Mouse (Mus musculus): ENCODE data around the gene 2700097O09Rik. TPM values are rescaled to one million over a fixed set of nuclear protein-coding genes. Genes with fewer than 3 reads are reported as not detected.
"Not testable (repeated sequence)": the region's sequence is repeated elsewhere in the genome, so short reads cannot be mapped to it uniquely, and the experiment has no call there.

Gene 2700097O09Rik
- polyA plus RNA-seq, 1 experiment from 2014 or later, result 40.1 TPM

DNA sequence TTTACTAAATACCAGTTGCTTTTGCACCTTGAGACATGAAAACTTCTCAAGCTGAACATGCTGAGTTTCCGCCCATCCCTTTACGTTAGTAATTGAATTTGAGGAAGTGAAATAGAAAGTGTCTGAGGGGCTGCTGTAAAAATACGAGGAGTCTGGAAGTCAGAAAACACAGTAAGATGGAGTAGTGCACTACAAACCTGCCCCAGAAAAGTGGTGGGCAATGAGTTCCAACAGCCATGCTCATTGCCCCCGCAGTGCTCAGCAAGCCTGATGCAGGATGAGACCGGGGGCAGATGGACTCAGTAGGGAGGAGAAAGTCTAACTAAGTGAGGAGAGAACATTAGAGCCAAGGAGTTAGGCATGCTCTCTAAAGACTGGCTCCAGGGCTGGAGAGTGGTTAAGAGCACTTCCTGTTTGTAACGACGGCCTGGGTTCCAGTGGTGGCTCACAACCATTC is 60.5 kb downstream of the 2700097O09Rik start:
- Histone ChIP-seq H3K4me3 (replicated peaks) (no peak overlapping the region), H3K4me2 (no peak overlapping the region), H3K36me3 (no peaks in the 10 kb centered on the region), H3K27ac (no peak overlapping the region), H3K27me3 (no peaks in the 10 kb centered on the region), H3K9me3 (replicated peaks) (no peaks in the 10 kb centered on the region), H3K4me1 (0 out of 2 replicates have a peak, but pooled peaks cover 6% of the 10 kb centered on the region), H3K9ac (no peak overlapping the region)
- 79% methylated on average over 7 of the region's 7 CpGs for WGBS
- no peak for ATAC-seq (replicated peaks; ENCODE audit: low FRiP score)

DNA sequence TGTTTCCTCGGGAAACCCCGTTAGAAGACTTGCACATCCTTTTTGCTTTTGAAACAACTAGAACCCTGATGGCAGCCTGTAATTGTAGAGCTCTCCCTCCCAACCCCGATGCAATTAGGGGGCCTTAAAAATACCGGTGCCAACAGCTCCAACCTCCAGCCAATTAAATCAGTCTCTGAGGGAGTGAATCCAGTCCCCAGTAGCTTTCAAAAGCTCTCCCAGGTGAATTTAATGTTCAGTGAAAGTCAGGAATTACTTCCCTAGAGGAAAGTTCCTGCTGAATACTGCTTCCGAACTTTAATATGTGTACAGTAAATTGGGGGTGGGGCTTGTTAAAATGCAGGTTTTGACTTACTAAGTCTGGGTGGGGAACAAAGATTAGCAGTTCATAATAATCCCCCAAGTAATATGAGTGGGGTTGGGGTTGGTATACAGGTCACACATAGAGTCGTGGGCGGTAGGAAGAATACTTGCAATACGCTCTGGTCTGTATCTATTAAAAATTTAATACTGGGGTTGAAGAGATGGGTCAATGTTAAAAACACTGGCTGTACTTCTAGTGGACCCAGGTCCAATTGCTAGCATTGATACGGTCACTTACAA is 62.7 kb downstream of the 2700097O09Rik start:
- Histone ChIP-seq H3K27me3 (no peaks in the 10 kb centered on the region), H3K4me3 (replicated peaks) (no peak overlapping the region), H3K27ac (no peak overlapping the region), H3K36me3 (no peaks in the 10 kb centered on the region), H3K9me3 (replicated peaks) (no peaks in the 10 kb centered on the region), H3K4me1 (0 out of 2 replicates have a peak, but pooled peaks cover 6% of the 10 kb centered on the region), H3K4me2 (no peak overlapping the region), H3K9ac (no peak overlapping the region)
- 41% methylated on average over 9 of the region's 9 CpGs for WGBS
- ATAC-seq (replicated peaks; ENCODE audit: low FRiP score), result no peak

DNA sequence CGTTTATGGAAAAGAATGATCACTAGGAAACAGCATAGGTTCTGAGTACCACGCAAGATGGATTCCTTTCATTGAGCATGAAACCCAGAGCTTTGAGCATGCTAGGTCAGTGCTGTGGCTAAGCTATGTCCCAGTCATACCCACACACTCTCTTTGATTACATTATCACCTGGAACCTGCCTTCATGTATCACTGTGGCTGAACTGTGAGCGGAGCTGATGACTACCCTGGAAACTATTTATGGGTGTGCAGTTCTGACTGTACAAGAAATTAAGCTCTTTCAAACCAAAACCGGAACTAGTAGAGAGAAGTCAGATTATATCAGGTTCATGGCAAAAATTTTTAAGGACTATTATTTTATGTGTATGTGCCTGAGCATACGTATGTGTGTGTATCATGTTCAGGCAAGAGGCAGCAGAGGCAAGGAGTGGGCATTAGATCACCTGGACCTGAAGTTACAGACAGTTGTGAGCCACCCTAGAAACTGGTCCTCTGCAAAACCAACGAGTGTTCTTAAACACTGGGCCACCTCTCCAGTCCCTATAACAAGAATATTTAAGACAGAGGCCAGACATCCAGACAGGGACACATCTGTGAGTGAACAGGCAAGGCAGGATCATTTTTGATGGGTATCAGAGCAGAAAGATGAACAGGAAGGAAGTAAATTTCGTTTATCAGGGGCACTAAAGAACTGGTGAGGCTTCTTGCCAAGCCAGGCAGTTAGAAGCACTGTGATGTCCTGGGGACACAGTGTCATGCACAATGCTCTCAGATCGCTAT is 63.4 kb downstream of the 2700097O09Rik start:
- Histone ChIP-seq H3K36me3 (no peaks in the 10 kb centered on the region), H3K9me3 (replicated peaks) (no peaks in the 10 kb centered on the region), H3K27me3 (no peaks in the 10 kb centered on the region), H3K27ac (no peak overlapping the region), H3K9ac (no peak overlapping the region), H3K4me2 (no peak overlapping the region), H3K4me1 (0 out of 2 replicates have a peak, but pooled peaks cover 6% of the 10 kb centered on the region), H3K4me3 (replicated peaks) (no peak overlapping the region)
- ATAC-seq (replicated peaks; ENCODE audit: low FRiP score), result no peak
- 63% methylated on average over 8 of the region's 8 CpGs for WGBS

DNA sequence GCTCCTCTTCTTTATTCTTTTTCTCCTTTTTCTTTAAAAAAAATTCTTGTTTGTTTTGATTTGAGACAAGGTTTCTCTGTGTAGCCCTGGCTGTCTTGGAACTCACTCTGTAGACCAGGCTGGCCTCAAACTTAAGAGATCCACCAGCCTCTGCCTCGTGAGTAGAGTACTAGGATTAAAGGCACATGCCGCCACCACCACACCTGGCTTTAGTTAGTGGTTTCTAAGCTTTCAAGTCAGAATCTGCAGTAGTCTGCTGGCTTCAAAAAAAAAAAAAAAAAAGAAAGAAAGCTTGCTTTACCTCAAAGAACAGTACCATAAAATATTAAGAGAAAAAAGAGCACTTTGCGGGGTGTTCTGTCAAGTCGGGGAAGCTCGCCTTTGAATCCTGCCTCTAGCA is 64.5 kb downstream of the 2700097O09Rik start:
- Histone ChIP-seq H3K27ac (no peak overlapping the region), H3K4me3 (replicated peaks) (no peak overlapping the region), H3K36me3 (no peaks in the 10 kb centered on the region), H3K9ac (no peak overlapping the region), H3K4me2 (no peak overlapping the region), H3K9me3 (replicated peaks) (no peaks in the 10 kb centered on the region), H3K27me3 (no peaks in the 10 kb centered on the region), H3K4me1 (0 out of 2 replicates have a peak, but pooled peaks cover 6% of the 10 kb centered on the region)
- WGBS, result 86% methylated on average over 5 of the region's 5 CpGs
- no peak for ATAC-seq (replicated peaks; ENCODE audit: low FRiP score)

DNA sequence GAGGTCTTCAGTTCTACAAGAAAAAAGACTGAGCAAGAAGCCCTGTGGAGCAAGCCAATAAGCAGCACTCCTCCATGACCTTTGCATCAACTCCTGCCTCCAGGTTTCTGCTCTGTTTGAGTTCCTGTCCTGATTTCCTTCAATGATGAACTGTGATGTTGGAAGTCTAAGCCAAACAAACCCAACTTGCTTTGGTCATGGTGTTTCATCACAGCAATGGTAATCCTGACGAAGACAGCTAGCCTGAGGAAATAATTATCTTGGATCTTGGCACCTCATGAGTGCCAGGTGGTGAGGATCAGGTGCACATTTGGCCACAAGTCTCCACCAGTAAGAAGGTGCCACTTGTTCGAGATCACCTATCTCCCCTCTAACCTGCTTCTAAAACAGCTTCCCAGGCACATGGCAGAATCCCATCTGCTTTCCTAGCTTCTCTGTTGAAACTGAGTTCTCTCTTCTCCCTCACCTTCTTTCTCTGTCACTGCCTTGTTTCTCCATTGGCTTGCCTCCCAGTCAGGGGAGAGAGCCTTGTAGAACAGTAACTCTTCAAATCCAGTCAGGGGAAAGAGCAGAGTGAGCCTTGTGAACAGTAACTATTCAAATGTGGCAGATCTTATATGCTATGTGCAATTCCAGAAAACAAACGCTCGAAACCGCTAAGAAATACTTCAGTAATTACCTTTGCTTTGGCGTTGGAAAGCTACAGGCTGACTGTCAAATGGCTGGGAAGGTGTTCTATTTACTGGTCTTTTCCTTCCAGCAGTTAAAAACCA is 66.1 kb downstream of the 2700097O09Rik start, which contains the start of gene Baz1a:
TSS of gene Baz1a (minus strand) at position 723 of the 773 bp plus-strand sequence.
- H3K9ac ChIP-seq, result no peak within 1 kb of the TSS
- 84% methylated on average over 6 of the region's 6 CpGs for WGBS

DNA sequence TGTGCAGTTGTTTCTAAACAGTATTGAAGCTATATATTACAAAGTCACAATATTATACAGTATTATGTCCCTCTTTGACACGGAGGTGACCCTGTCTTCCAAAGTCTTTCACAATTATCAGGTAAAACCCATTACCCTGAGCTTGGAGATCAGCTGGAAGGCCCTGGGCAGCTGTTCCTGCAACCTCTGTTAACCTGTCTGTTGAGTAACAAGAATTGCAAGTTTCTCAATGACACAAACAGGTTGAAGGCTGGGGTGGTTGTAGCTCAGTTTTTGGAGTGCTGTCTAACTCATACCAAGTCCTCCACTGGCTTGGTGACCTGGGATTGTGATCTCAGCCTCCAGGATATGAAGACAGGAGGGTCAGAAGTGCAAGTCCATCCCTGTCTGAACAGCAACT is 66.9 kb downstream of the 2700097O09Rik start:
- Histone ChIP-seq H3K9ac (no peak overlapping the region), H3K27ac (no peak overlapping the region), H3K36me3 (no peaks in the 10 kb centered on the region), H3K4me3 (replicated peaks) (no peak overlapping the region), H3K4me1 (0 out of 2 replicates have a peak, but pooled peaks cover 6% of the 10 kb centered on the region), H3K4me2 (no peak overlapping the region), H3K9me3 (replicated peaks) (no peaks in the 10 kb centered on the region), H3K27me3 (no peaks in the 10 kb centered on the region)
- 83% methylated on average over 1 of the region's 1 CpGs for WGBS
- ATAC-seq (replicated peaks; ENCODE audit: low FRiP score), result no peak

More for the DNA sequence above, 66.1 kb downstream of the 2700097O09Rik start, which contains the start of gene Baz1a:
- Histone ChIP-seq H3K4me3 (replicated peaks) (no peak within 1 kb of the TSS), H3K27me3 (no peaks in the 10 kb centered on the region), H3K36me3 (no peaks in the 10 kb centered on the region), H3K27ac (no peak within 1 kb of the TSS), H3K4me2 (no peak within 1 kb of the TSS), H3K4me1 (0 out of 2 replicates have a peak, but pooled peaks cover 6% of the 10 kb centered on the region), H3K9me3 (replicated peaks) (no peaks in the 10 kb centered on the region)
- ATAC-seq (replicated peaks; ENCODE audit: low FRiP score), result no peak

DNA sequence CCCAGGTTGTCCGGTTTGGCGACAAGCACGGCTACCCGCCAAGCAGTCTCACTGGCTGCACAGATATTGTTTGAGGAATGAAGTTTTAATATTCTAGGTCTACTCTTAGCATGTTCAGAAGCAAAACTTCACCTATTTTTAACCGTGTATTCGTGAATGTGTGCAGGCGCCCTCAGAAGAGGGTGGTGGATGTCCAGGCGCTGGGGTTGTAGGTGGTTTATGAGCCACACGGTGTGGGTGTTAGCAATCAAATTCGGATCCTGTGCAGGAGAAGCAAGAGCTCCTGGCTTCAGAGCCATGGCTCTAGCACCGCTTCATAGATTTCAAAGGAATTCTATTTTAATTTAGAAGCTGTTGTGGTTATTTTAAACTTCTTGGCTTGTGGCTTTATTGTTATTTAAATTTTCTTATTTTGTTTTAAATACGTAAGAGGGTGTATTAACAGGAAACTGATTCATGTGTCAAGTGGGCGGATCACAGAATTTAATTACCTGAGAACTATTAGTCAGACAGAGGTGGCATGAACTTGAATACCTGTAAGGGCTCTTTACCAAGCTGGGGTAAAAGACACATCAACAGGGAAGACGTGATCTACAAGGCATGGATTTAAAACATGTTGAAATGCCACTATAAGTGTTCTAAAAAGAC is 72.4 kb downstream of the 2700097O09Rik start:
- H3K9me3 ChIP-seq (replicated peaks), result peaks cover 3% of the 10 kb centered on the region; the same call in 1 of the 2 replicates
- H3K36me3 ChIP-seq, result no peaks in the 10 kb centered on the region
- 0 out of 2 replicates have a peak, but pooled peaks cover 3% of the 10 kb centered on the region for H3K4me1 ChIP-seq
- no peak overlapping the region for H3K27ac ChIP-seq
- WGBS, result 46% methylated on average over 14 of the region's 14 CpGs
- no peak for ATAC-seq (replicated peaks; ENCODE audit: low FRiP score)
- H3K4me2 ChIP-seq, result peak overlapping the region; percentile 32
- H3K9ac ChIP-seq, result no peak overlapping the region
- H3K4me3 ChIP-seq (replicated peaks), result no peak overlapping the region
- no peaks in the 10 kb centered on the region for H3K27me3 ChIP-seq

DNA sequence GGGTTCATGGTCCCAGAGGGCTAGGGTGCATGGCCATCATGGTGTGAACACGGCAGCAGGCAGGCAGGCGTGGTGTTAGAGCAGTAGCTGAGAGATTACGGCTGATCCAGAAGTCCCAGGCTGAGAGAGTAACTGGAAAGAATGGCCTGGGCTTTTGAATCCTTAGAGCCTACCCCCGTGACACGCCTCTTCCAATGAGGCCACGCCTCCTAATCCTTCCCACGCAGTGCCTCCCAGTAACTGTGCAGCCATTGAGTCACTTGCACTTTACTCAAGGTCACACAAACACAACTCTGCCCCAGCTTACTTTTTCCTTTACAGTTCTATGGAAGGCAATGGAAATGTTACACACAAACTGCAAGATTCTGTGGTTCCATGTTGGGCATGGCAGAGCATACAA is 73.8 kb downstream of the 2700097O09Rik start:
- Histone ChIP-seq H3K9ac (no peak overlapping the region), H3K9me3 (replicated peaks) (peaks cover 3% of the 10 kb centered on the region; the same call in 1 of the 2 replicates), H3K4me2 (no peak overlapping the region), H3K36me3 (no peaks in the 10 kb centered on the region), H3K27ac (no peak overlapping the region), H3K27me3 (no peaks in the 10 kb centered on the region), H3K4me1 (0 out of 2 replicates have a peak, but pooled peaks cover 3% of the 10 kb centered on the region), H3K4me3 (replicated peaks) (no peak overlapping the region)
- 89% methylated on average over 7 of the region's 7 CpGs for WGBS
- no peak for ATAC-seq (replicated peaks; ENCODE audit: low FRiP score)

DNA sequence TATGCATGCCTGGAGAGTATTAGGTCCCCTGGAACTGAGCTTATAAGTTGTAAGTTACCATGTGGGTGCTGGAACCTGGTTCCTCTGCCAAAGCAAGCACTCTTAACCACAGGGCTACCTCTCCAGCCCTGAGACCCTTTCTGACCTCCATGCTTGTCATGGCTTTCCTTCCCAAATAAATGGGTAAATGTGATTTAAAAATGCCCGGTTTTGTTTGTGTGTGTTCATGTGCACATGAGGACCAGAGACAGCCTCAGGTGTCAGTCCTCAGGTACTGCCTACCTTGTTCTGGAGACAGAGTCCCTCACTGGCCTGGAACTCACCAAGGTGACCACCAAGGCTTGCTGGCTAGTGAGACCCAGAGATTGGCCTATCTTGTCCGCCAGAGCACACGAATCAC is 75.5 kb downstream of the 2700097O09Rik start:
- 90% methylated on average over 3 of the region's 3 CpGs for WGBS
- H3K27me3 ChIP-seq, result no peaks in the 10 kb centered on the region
- H3K36me3 ChIP-seq, result no peaks in the 10 kb centered on the region
- H3K27ac ChIP-seq, result no peak overlapping the region
- H3K4me1 ChIP-seq, result 0 out of 2 replicates have a peak, but pooled peaks cover 3% of the 10 kb centered on the region
- ATAC-seq (replicated peaks; ENCODE audit: low FRiP score), result no peak
- no peak overlapping the region for H3K4me3 ChIP-seq (replicated peaks)
- H3K9ac ChIP-seq, result no peak overlapping the region
- H3K9me3 ChIP-seq (replicated peaks), result peaks cover 3% of the 10 kb centered on the region
- no peak overlapping the region for H3K4me2 ChIP-seq

DNA sequence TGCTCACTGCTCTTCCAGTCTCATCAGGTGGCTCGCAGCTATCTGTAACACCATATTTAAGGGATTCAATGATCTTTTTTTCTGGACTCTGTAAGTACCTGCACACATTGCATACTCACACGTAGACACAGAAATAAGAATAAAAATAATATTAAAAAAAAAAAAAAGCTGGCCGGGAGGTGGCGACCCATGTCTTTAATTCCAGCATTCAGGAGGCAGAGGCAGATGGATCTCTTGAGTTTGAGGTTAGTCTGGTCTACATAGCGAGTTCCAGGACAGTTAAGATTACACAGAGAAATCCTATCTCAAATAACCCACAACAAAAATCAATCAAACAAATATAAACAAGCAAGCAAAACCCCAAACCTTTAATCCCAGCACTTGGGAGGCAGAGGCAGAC is 76.1 kb downstream of the 2700097O09Rik start:
- no peak for ATAC-seq (replicated peaks; ENCODE audit: low FRiP score)
- Histone ChIP-seq H3K4me1 (0 out of 2 replicates have a peak, but pooled peaks cover 3% of the 10 kb centered on the region), H3K36me3 (no peaks in the 10 kb centered on the region), H3K27me3 (no peaks in the 10 kb centered on the region), H3K4me2 (no peak overlapping the region), H3K9ac (no peak overlapping the region), H3K9me3 (replicated peaks) (peaks cover 3% of the 10 kb centered on the region), H3K4me3 (replicated peaks) (no peak overlapping the region), H3K27ac (no peak overlapping the region)
- 87% methylated on average over 5 of the region's 5 CpGs for WGBS

DNA sequence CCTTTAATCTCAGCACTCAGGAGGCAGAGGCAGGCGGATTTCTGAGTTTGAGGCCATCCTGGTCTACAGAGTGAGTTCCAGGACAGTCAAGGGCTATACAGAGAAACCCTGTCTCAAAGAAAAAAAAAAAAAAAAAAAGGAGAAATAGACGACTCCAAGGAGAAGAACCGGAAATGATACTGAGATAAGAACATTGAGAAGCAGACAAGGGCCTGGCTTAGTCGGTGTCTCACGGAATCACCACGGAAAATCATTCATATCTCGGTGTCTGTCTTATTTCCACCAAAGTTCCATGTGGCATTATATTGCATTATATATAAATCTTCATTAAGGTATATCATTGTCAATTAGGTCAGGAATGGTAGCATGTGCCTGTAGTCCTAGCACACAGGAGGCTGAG is 77.4 kb downstream of the 2700097O09Rik start:
- not testable (repeated sequence) for H3K9me3 ChIP-seq (replicated peaks); H3K27ac ChIP-seq; H3K27me3 ChIP-seq; H3K9ac ChIP-seq; H3K4me3 ChIP-seq (replicated peaks); H3K4me1 ChIP-seq; H3K36me3 ChIP-seq; H3K4me2 ChIP-seq; ATAC-seq (replicated peaks; ENCODE audit: low FRiP score)
- WGBS, result 87% methylated on average over 7 of the region's 7 CpGs

Data from kidney, embryonic 15.5 days (tissue).